Mouse (Mus musculus): ENCODE data around the gene Nodal. TPM values are rescaled to one million over a fixed set of nuclear protein-coding genes. Genes with fewer than 3 reads are reported as not detected.
A peak's percentile ranks its signal among the peaks of the same experiment; 100 is the strongest.

Nodal gene
- total and polyA plus RNA-seq, 3 experiments, result 0.04 to 0.10 TPM; not detected in 1

DNA sequence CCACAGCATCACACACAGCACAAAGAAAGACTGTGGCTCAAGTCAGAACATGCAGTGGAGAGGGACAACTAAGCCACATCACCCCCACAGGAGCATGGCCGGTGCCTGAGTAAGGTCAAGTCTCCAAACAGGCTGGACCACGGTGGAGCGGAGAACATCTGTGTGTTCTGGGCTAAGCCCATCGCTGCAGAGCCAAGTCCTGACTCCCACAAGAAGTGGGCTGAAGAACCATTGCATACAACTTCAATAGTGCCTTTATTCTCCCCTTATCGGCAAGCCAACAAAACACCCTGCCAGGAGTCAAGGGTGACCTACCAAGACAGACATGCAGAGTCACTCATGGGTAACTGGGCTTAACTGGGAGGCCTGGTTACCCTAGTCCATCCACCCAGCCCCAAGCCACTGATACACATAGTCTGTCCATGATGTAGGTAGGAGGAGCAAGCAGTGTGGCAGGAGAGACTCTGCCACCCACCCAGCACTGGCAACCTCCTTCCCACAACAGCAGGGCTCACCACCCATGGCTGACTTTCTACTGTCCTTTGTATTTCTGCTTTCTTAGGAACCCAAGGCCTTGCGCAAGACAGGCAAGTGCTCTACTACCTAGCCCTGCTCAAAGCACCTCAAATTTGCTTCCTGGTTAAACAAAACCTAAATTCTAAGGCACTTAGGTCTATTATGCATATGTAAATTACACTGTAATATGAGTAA, 42.8 kb upstream of the Nodal start:
- peaks cover 56% of the 10 kb centered on the region for H3K4me1 ChIP-seq (ENCODE audit: control insufficient read depth, insufficient read depth, low read length)
- no peak overlapping the region for H3K4me3 ChIP-seq
- peaks cover 12% of the 10 kb centered on the region for H3K36me3 ChIP-seq (ENCODE audit: control insufficient read depth, insufficient read depth, low read length)
- DNase-seq, result peak in 1 of 2 experiments; percentile 37
- intact Hi-C loops (cut with DNase I), result no loop called here
- TF ChIP-seq EP300 (IDR thresholded peaks at IDR 0.05; ENCODE audit: insufficient read depth, low read depth, low read length) (no peak), POLR2A (IDR thresholded peaks at IDR 0.05; ENCODE audit: insufficient read depth, low read depth, low read length) (no peak), CTCF (IDR thresholded peaks at IDR 0.05) (no peak)
- H3K27ac ChIP-seq, result peak overlapping the region; percentile 62
- no peak overlapping the region for H3K9ac ChIP-seq (ENCODE audit: low read depth, low read length)
- 49% methylated on average over 6 of the region's 6 CpGs for WGBS
- peaks cover 5% of the 10 kb centered on the region for H3K79me2 ChIP-seq (replicated peaks; ENCODE audit: control insufficient read depth, insufficient read depth, low read length)
- H3K27me3 ChIP-seq (ENCODE audit: control insufficient read depth, insufficient read depth, low read length), result no peaks in the 10 kb centered on the region

DNA sequence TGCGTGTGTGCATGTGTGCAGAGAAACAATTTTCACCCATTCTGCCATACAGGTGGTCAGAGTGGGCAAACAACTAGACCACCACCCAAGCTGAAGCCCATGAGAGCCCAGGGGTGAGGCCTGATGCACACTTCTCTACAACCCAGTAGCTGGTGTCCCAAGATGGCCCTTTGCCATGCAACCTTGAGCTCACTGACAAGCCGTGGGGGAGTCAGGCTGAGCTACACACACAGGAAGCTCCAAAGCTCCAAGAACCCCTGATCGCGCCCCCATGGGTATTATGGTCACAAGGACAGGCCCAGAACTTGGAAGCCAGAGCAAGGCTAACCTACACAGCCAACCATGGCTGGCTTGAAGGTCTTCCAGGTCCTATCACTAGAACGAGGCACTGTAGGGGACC, 39.7 kb upstream of the Nodal start:
- peaks cover 2% of the 10 kb centered on the region for H3K79me2 ChIP-seq (replicated peaks; ENCODE audit: control insufficient read depth, insufficient read depth, low read length)
- TF ChIP-seq CTCF (IDR thresholded peaks at IDR 0.05) (no peak), EP300 (IDR thresholded peaks at IDR 0.05; ENCODE audit: insufficient read depth, low read depth, low read length) (no peak), POLR2A (IDR thresholded peaks at IDR 0.05; ENCODE audit: insufficient read depth, low read depth, low read length) (no peak)
- H3K9ac ChIP-seq (ENCODE audit: low read depth, low read length), result no peak overlapping the region
- WGBS, result 47% methylated on average over 5 of the region's 5 CpGs
- H3K27ac ChIP-seq, result peak overlapping the region; percentile 52
- H3K4me1 ChIP-seq (ENCODE audit: control insufficient read depth, insufficient read depth, low read length), result peaks cover 50% of the 10 kb centered on the region
- DNase-seq, result no peak
- no peaks in the 10 kb centered on the region for H3K27me3 ChIP-seq (ENCODE audit: control insufficient read depth, insufficient read depth, low read length)
- peaks cover 8% of the 10 kb centered on the region for H3K36me3 ChIP-seq (ENCODE audit: control insufficient read depth, insufficient read depth, low read length)
- no peak overlapping the region for H3K4me3 ChIP-seq
- intact Hi-C loops (cut with DNase I), result no loop called here

DNA sequence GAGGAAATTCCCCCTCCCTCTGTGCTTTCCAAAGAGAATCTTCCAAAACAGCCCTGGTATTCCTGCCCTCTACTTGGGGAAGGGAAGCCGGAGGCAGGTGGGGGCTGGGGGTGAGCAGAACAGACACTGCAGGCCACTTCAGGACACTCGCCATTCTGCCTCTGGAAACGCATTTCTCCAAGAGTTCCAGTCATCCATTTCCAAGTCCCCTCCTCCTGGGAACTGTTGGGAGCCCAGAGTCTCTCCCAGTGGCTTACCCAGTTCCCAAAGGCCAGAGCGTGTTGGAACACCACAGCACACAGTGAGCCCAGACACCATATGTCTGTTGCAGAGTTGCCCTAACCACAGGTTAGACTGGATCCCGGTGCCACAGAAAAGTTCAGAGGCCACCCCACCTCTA, 39.1 kb upstream of the Nodal start:
- no peak overlapping the region for H3K4me3 ChIP-seq
- intact Hi-C loops (cut with DNase I), result no loop called here
- H3K9ac ChIP-seq (ENCODE audit: low read depth, low read length), result no peak overlapping the region
- peaks cover 2% of the 10 kb centered on the region for H3K79me2 ChIP-seq (replicated peaks; ENCODE audit: control insufficient read depth, insufficient read depth, low read length)
- H3K4me1 ChIP-seq (ENCODE audit: control insufficient read depth, insufficient read depth, low read length), result peaks cover 47% of the 10 kb centered on the region
- peaks cover 6% of the 10 kb centered on the region for H3K36me3 ChIP-seq (ENCODE audit: control insufficient read depth, insufficient read depth, low read length)
- 43% methylated on average over 5 of the region's 5 CpGs for WGBS
- DNase-seq, result peak in 1 of 2 experiments; percentile 29
- H3K27ac ChIP-seq, result peak overlapping the region; percentile 91
- H3K27me3 ChIP-seq (ENCODE audit: control insufficient read depth, insufficient read depth, low read length), result no peaks in the 10 kb centered on the region
- TF ChIP-seq EP300 (IDR thresholded peaks at IDR 0.05; ENCODE audit: insufficient read depth, low read depth, low read length), result no peak

DNA sequence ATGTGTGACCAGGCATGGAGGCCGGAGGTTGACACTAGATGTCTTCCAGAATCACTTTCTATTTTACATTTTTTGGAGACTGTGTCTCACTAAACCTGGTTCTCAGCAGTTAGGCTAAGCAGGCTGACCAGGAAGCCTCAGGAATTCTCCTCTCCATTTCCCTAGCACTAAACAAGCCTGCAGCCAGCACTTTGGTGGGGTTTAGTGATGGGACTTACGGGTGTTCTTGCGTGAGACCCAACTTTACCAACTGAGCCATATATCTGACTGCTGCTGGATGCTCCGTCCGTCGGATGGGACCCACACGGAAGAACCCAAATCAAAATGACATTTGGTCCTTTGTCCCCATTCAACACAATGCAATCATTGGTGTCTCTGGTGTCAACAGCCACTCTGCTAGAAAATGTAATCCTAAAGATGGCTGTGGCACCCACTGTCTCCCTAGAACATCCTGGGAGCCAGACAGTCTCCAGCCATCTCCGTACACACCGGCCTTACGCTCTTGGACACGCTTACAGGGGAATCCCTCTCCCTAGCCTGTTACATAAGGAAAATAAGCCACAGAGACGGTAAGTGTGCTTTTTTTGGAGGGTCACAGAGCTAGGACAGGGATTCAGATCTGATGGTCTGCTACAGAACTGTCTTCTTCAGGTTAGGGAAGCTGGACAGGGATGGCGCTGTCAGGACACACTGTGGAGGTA, 38.3 kb upstream of the Nodal start:
- H3K4me1 ChIP-seq (ENCODE audit: control insufficient read depth, insufficient read depth, low read length), result peaks cover 44% of the 10 kb centered on the region
- intact Hi-C loops (cut with DNase I), result no loop called here
- no peak for DNase-seq

DNA sequence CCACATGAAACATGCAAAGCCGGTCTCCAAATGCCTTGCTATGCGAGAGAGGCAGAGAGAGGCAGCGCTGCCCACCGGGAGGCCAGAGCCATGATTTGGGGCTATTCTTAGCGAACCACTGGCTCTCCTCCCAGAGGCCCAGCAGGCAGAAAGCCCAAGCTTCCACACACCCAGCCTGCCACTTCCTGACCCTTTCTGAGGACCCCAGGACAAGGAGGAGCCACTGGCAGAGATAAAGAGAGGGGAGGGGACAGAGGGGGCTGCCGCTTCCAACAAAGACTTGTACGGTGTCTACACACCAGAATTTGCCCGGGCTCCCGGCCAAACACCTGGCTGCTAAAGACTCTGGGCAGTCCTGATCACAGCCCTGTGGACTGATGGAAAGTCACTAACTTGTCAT, 37.6 kb upstream of the Nodal start:
- Histone ChIP-seq H3K27ac (peak overlapping the region; percentile 91), H3K79me2 (replicated peaks; ENCODE audit: control insufficient read depth, insufficient read depth, low read length) (peaks cover 2% of the 10 kb centered on the region), H3K27me3 (ENCODE audit: control insufficient read depth, insufficient read depth, low read length) (no peaks in the 10 kb centered on the region), H3K9ac (ENCODE audit: low read depth, low read length) (peak overlapping the region; percentile 60), H3K4me3 (peak overlapping the region; percentile 96), H3K36me3 (ENCODE audit: control insufficient read depth, insufficient read depth, low read length) (peaks cover 2% of the 10 kb centered on the region), H3K4me1 (ENCODE audit: control insufficient read depth, insufficient read depth, low read length) (peaks cover 37% of the 10 kb centered on the region)
- DNase-seq, result peak; percentile 75 to 81
- intact Hi-C loops (cut with DNase I), result no loop called here
- TF ChIP-seq POLR2A (IDR thresholded peaks at IDR 0.05; ENCODE audit: insufficient read depth, low read depth, low read length), result no peak
- WGBS, result 3% methylated on average over 9 of the region's 9 CpGs

More for the DNA sequence above, 38.3 kb upstream of the Nodal start:
- Histone ChIP-seq H3K36me3 (ENCODE audit: control insufficient read depth, insufficient read depth, low read length) (peaks cover 2% of the 10 kb centered on the region), H3K27me3 (ENCODE audit: control insufficient read depth, insufficient read depth, low read length) (no peaks in the 10 kb centered on the region), H3K9ac (ENCODE audit: low read depth, low read length) (peak overlapping the region; percentile 60), H3K79me2 (replicated peaks; ENCODE audit: control insufficient read depth, insufficient read depth, low read length) (peaks cover 2% of the 10 kb centered on the region), H3K27ac (peak overlapping the region; percentile 91), H3K4me3 (peak overlapping the region; percentile 96)
- 48% methylated on average over 13 of the region's 13 CpGs for WGBS
- TF ChIP-seq POLR2A (IDR thresholded peaks at IDR 0.05; ENCODE audit: insufficient read depth, low read depth, low read length), result no peak
- TF ChIP-seq CTCF (IDR thresholded peaks at IDR 0.05), result no peak
- no peak for TF ChIP-seq EP300 (IDR thresholded peaks at IDR 0.05; ENCODE audit: insufficient read depth, low read depth, low read length)

DNA sequence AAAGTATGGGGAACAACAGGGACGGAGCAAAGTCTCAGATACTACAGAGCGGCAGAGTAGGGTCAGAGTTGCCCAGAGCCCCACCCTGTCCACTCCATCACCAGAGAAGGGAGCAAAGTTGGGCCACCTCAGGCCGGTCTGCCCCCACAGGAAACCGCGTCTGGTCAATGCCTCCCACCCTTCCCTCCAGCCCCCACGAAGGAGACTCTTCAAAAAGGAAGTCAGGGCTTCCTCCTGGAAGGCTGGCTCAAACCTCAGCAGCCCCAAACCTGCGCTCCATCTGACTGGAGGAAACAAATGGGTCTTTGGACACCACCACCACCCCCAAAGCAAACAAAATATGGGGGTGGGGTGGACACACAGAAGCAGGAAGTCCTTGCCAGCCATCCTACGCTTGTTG, 35.9 kb upstream of the Nodal start:
- H3K27me3 ChIP-seq (ENCODE audit: control insufficient read depth, insufficient read depth, low read length), result no peaks in the 10 kb centered on the region
- peaks cover 2% of the 10 kb centered on the region for H3K79me2 ChIP-seq (replicated peaks; ENCODE audit: control insufficient read depth, insufficient read depth, low read length)
- peaks cover 2% of the 10 kb centered on the region for H3K36me3 ChIP-seq (ENCODE audit: control insufficient read depth, insufficient read depth, low read length)
- H3K27ac ChIP-seq, result peak overlapping the region; percentile 91
- 27% methylated on average over 8 of the region's 8 CpGs for WGBS
- H3K9ac ChIP-seq (ENCODE audit: low read depth, low read length), result peak overlapping the region; percentile 28
- H3K4me1 ChIP-seq (ENCODE audit: control insufficient read depth, insufficient read depth, low read length), result peaks cover 37% of the 10 kb centered on the region
- H3K4me3 ChIP-seq, result peak overlapping the region; percentile 96
- DNase-seq, result peak; percentile 55 to 61
- intact Hi-C loops (cut with DNase I), result loop anchor here (1.0 kb wide), 1 partner anchor 16 kb away; no protein-coding TSS in a partner anchor
- 0 out of 2 replicates have a peak, but pooled peaks have one; percentile 40 for TF ChIP-seq EP300 (IDR thresholded peaks at IDR 0.05; ENCODE audit: insufficient read depth, low read depth, low read length)
- TF ChIP-seq CTCF (IDR thresholded peaks at IDR 0.05), result no peak
